Mouse (Mus musculus): ENCODE results near the gene Olfr1036. TPM values are rescaled to one million over a fixed set of nuclear protein-coding genes. Genes with fewer than 3 reads are reported as not detected.
"Not testable (repeated sequence)": the region's sequence is repeated elsewhere in the genome, so short reads cannot be mapped to it uniquely, and the experiment has no call there.

Gene Olfr1036
- total RNA-seq (2021) = not detected
- long read RNA-seq, experiment 1 = 0 reads
- long read RNA-seq, experiment 2 = 0 reads

GRCm38 (mm10) chr2:86073692-86074091 is at the start of gene Olfr1036:
Gene Olfr1036 (plus strand): TSS chr2:86073992.
- not testable (repeated sequence) for DNase-seq

DNA sequence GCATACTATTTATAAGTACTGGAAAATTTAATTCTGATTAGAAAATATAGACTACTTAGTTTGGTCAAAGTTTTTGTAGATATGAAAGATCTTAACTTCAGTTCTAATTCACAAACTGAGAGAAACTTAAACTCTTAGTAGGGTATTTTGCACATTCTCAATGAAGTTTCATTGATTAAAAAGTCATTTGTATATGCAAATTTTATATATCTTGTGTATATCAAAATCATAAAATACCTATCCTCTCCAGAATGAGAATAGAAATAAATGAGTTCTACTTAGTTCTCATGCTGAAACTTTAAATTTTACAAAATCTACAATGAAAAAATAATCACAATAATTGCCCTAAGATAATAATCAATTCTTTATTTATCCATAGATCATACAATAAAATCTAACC is 28.2 kb upstream of the Olfr1036 start, which contains the start of gene Olfr1034:
Olfr1034 (plus strand) TSS at position 301 of the 400 bp plus-strand sequence.
- DNase-seq = no peak

DNA sequence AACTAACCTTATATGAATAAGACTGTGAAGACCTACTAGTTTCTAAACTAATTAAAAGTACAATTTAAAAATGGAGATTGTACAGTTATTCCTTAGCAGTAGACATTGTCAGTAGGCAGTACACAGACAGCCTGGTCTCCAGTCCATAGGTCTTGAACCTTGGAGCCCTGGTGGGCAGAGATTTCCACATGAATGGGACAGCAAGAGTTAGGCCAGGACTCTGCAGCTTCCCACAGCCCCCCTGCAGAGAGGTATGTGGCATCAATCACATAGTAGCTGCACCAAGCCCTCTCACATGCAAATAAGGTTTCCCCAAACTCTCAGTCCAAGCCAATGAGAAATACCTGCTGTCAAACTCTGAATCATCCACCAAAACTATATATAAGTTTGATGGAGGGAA is 23.0 kb upstream of the Olfr1036 start:
- not testable (repeated sequence) for DNase-seq

- not testable (repeated sequence) for DNase-seq
These were observed 10.0 kb upstream of the Olfr1036 start for GRCm38 (mm10) chr2:86063766-86064165.

- no peak for DNase-seq
These were observed 3.6 kb upstream of the Olfr1036 start for GRCm38 (mm10) chr2:86070189-86070588.

- DNase-seq = not testable (repeated sequence)
These were observed 6.7 kb downstream of the Olfr1036 start for GRCm38 (mm10) chr2:86080478-86080877.

- DNase-seq = no peak
These were observed 13.5 kb downstream of the Olfr1036 start, which contains the start of gene Olfr1037 for GRCm38 (mm10) chr2:86087285-86087684. Gene Olfr1037 (minus strand): TSS chr2:86087385.

Other genes with a start within 250 kb of the Olfr1036 start
- gene Olfr1019, start 228.5 kb upstream of the Olfr1036 start, total RNA-seq (2021) = not detected
- gene Olfr1020, start 227.0 kb upstream of the Olfr1036 start, total RNA-seq (2021) = not detected
- gene Olfr1022, start 205.4 kb upstream of the Olfr1036 start, total RNA-seq (2021) = not detected
- gene Olfr1023, start 188.4 kb upstream of the Olfr1036 start, total RNA-seq (2021) = not detected
- gene Olfr1024, start 168.9 kb upstream of the Olfr1036 start, total RNA-seq (2021) = not detected
- gene Olfr1025-ps1, start 158.8 kb upstream of the Olfr1036 start, total RNA-seq (2021) = not detected
- gene Olfr1026, start 152.4 kb upstream of the Olfr1036 start, total RNA-seq (2021) = not detected
- gene Olfr1028, start 123.6 kb upstream of the Olfr1036 start, total RNA-seq (2021) = not detected
- gene Olfr1029, start 100.1 kb upstream of the Olfr1036 start, total RNA-seq (2021) = not detected
- gene Olfr1030, start 94.7 kb upstream of the Olfr1036 start, total RNA-seq (2021) = not detected
- not detected for gene Olfr1031, start 83.7 kb upstream of the Olfr1036 start, total RNA-seq (2021)
- not detected for gene Olfr1032, start 68.5 kb upstream of the Olfr1036 start, total RNA-seq (2021)
- gene Olfr1033, start 53.4 kb upstream of the Olfr1036 start, total RNA-seq (2021) = under 1 TPM in 1 of 2 experiments, not detected in 1; 0.08 TPM
- gene Olfr1034, start 28.1 kb upstream of the Olfr1036 start, total RNA-seq (2021) = not detected
- gene Olfr1037, start 13.4 kb downstream of the Olfr1036 start, total RNA-seq (2021) = not detected
- gene Olfr1039, start 61.9 kb downstream of the Olfr1036 start, total RNA-seq (2021) = not detected
- not detected for gene Olfr1040, start 72.7 kb downstream of the Olfr1036 start, total RNA-seq (2021)
- gene Olfr1042, start 87.8 kb downstream of the Olfr1036 start, total RNA-seq (2021) = not detected
- gene Olfr1043, start 93.5 kb downstream of the Olfr1036 start, total RNA-seq (2021) = not detected
- not detected for gene Olfr1044, start 103.8 kb downstream of the Olfr1036 start, total RNA-seq (2021)
- gene Olfr52, start 111.7 kb downstream of the Olfr1036 start, total RNA-seq (2021) = not detected
- not detected for gene Olfr1045, start 129.0 kb downstream of the Olfr1036 start, total RNA-seq (2021)
- gene Olfr1046, start 145.3 kb downstream of the Olfr1036 start, total RNA-seq (2021) = not detected
- not detected for gene Olfr1047, start 157.4 kb downstream of the Olfr1036 start, total RNA-seq (2021)
- not detected for gene Olfr1048, start 166.3 kb downstream of the Olfr1036 start, total RNA-seq (2021)
- not detected for gene Olfr1049, start 184.3 kb downstream of the Olfr1036 start, total RNA-seq (2021)
- gene Olfr1051, start 205.1 kb downstream of the Olfr1036 start, total RNA-seq (2021) = not detected
- gene Olfr1052, start 218.5 kb downstream of the Olfr1036 start, total RNA-seq (2021) = not detected
- not detected for gene Olfr1053, start 241.3 kb downstream of the Olfr1036 start, total RNA-seq (2021)

Data from gastrocnemius, postnatal 25 days (tissue).